Mouse (Mus musculus): Measurements from ENCODE around the gene Dkc1.

The Dkc1 gene

GRCm38 (mm10) chrX:75143124-75143555, 47.5 kb downstream of the Dkc1 start:
- DNase-seq, result peak; percentile 4

GRCm38 (mm10) chrX:75148414-75148813, 52.8 kb downstream of the Dkc1 start:
- no peak for DNase-seq

- DNase-seq, result no peak
Observed at GRCm38 (mm10) chrX:75150304-75150703, 54.6 kb downstream of the Dkc1 start.

DNA sequence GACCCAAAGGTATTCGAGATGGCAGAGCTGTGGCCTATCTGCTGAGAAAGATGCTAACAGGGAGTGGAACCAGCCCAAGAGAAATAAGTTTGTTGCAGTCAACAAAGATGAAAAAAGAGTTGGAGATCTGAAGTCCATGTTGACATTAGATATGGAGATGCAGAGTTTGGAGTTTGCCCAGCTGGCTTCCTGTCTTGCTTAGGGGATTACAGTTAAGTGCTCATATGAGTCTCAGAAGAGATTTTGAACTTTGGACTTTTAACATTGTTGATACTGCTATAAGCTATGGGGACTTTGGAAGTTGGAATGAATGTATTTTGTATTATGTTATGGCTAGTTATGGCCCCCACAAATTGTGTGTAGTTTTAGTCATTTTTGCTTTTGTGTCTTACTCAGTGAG, 56.6 kb downstream of the Dkc1 start:
- DNase-seq, result no peak

DNA sequence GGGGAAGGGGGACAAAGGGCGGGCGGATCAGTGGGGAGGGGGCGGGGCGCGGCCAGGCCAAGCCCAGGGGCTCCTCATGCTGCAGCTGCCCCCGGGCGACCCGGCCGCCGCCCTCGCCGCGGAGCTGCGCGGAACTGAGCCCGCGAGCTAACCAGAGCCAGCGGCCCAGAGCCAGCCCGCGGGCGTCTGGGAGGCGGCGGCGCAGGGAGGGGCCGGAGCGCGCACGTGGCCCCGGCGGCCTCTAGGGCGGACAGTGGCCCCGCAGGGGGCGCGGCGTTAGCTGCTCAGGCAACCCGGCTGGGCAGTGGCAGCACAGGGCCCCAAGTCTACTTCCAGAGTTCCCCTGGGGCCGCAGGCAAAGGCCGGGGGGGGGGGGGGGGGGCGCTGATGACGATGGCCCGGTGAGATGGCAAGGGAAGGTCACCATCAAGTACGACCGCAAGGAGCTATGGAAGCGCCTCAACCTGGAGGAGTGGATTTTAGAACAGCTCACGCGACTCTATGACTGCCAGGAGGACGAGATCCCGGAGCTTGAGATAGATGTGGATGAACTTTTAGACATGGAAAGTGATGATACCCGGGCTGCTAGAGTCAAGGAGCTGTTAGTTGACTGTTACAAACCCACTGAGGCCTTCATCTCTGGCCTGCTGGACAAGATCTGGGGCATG, 60.1 kb downstream of the Dkc1 start:
- DNase-seq, result peak; percentile 15

All from right cerebral cortex, postnatal 25 days (tissue).